Mouse (Mus musculus) layer of hippocampus, adult 11-12 months (tissue): ENCODE measurements around the gene Gm20388.
"Not testable (repeated sequence)": the region's sequence is repeated elsewhere in the genome, so short reads cannot be mapped to it uniquely, and the experiment has no call there.

Source experiments
- DNase-seq: peaks from one replicate; pipeline ENCODE4 v3.0.0; 2022; ENCODE audit warnings: low spot score

Gm20388 gene

GRCm38 (mm10) chr8:123384883-123385540 is 3474.4 kb downstream of the Gm20388 start:
- no peak for DNase-seq

GRCm38 (mm10) chr8:123387041-123387440 is 3476.4 kb downstream of the Gm20388 start:
- no peak for DNase-seq

GRCm38 (mm10) chr8:123387801-123388200 is 3477.2 kb downstream of the Gm20388 start:
- DNase-seq: no peak

GRCm38 (mm10) chr8:123389026-123389425 is 3478.4 kb downstream of the Gm20388 start:
- DNase-seq: no peak

GRCm38 (mm10) chr8:123398308-123398707 is 3487.7 kb downstream of the Gm20388 start:
- DNase-seq: no peak

GRCm38 (mm10) chr8:123401936-123402335 is 3491.3 kb downstream of the Gm20388 start:
- DNase-seq: no peak

GRCm38 (mm10) chr8:123402730-123403326 is 3492.2 kb downstream of the Gm20388 start:
- DNase-seq: no peak

- DNase-seq: no peak
Observed at GRCm38 (mm10) chr8:123404521-123404920, 3493.9 kb downstream of the Gm20388 start.

GRCm38 (mm10) chr8:123406786-123407185 is 3496.1 kb downstream of the Gm20388 start, which contains the start of gene Mc1r:
Mc1r (plus strand) TSS chr8:123407107.
- DNase-seq: peak; percentile 76

GRCm38 (mm10) chr8:123407612-123408011 is 3497.0 kb downstream of the Gm20388 start:
- no peak for DNase-seq

GRCm38 (mm10) chr8:123408586-123409544 is 3498.2 kb downstream of the Gm20388 start:
- no peak for DNase-seq

GRCm38 (mm10) chr8:123410049-123410587 is 3499.5 kb downstream of the Gm20388 start:
- DNase-seq: peak; percentile 46

- no peak for DNase-seq
Observed at GRCm38 (mm10) chr8:123410788-123411187, 3500.1 kb downstream of the Gm20388 start.

- DNase-seq: peak; percentile 89
Observed at GRCm38 (mm10) chr8:123411246-123411645, 3500.6 kb downstream of the Gm20388 start, which contains the start of gene Tubb3. Tubb3 (plus strand) TSS chr8:123411424.

- no peak for DNase-seq
Observed at GRCm38 (mm10) chr8:123411781-123412327, 3501.2 kb downstream of the Gm20388 start.

- peak; percentile 80 for DNase-seq
Observed at GRCm38 (mm10) chr8:123412560-123413170, 3502.0 kb downstream of the Gm20388 start.

GRCm38 (mm10) chr8:123414255-123414654 is 3503.6 kb downstream of the Gm20388 start:
- DNase-seq: no peak

- DNase-seq: not testable (repeated sequence)
Observed at GRCm38 (mm10) chr8:123414997-123415696, 3504.5 kb downstream of the Gm20388 start.

- no peak for DNase-seq
Observed at GRCm38 (mm10) chr8:123415967-123416943, 3505.6 kb downstream of the Gm20388 start.
